Mouse (Mus musculus): ENCODE measurements around the gene Sde2.

DNA sequence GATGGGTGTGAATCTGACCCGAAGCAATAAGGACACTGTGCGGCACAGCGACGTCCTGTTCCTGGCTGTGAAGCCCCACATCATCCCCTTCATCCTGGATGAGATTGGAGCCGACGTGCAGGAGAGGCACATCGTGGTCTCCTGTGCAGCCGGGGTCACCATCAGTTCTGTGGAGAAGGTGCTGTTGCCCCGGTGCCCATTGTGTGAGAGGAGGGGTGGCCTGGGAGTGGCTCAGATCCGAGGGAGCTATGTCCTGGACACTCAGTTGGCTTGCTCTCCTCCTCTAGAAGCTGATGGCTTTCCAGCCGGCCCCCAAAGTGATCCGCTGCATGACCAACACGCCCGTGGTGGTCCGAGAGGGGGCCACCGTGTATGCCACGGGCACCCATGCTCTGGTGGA is 54.9 kb downstream of the Sde2 start:
- TF ChIP-seq POLR2AphosphoS2 (IDR thresholded peaks at IDR 0.05; ENCODE audit: insufficient read length, low read depth) (no peak), USF1 (IDR thresholded peaks at IDR 0.05; ENCODE audit: low read depth) (no peak), POLR2A (IDR thresholded peaks at IDR 0.05; ENCODE audit: insufficient read length, low read depth) (no peak), MYOG (IDR thresholded peaks at IDR 0.05; ENCODE audit: control insufficient read depth in 1 of 3, insufficient read depth in 1 of 3, insufficient read length in 2 of 3, low read depth in 2 of 3) (no peak), MAX (IDR thresholded peaks at IDR 0.05; ENCODE audit: low read depth) (no peak), REST (IDR thresholded peaks at IDR 0.05; ENCODE audit: insufficient read depth, insufficient read length) (no peak), CEBPB (IDR thresholded peaks at IDR 0.05; ENCODE audit: insufficient read depth, poor library complexity, severe bottlenecking) (no peak), TCF12 (IDR thresholded peaks at IDR 0.05; ENCODE audit: insufficient read depth, poor library complexity, severe bottlenecking) (no peak), MYOD1 (IDR thresholded peaks at IDR 0.05; ENCODE audit: control insufficient read depth in 1 of 3, insufficient read length in 2 of 3, low read depth in 2 of 3) (no peak)

All from myocyte (in vitro differentiated cells).